Mouse (Mus musculus): ENCODE results near the gene Zcchc10.
"Not testable (repeated sequence)": the region's sequence is repeated elsewhere in the genome, so short reads cannot be mapped to it uniquely, and the experiment has no call there.

Gene Zcchc10

DNA sequence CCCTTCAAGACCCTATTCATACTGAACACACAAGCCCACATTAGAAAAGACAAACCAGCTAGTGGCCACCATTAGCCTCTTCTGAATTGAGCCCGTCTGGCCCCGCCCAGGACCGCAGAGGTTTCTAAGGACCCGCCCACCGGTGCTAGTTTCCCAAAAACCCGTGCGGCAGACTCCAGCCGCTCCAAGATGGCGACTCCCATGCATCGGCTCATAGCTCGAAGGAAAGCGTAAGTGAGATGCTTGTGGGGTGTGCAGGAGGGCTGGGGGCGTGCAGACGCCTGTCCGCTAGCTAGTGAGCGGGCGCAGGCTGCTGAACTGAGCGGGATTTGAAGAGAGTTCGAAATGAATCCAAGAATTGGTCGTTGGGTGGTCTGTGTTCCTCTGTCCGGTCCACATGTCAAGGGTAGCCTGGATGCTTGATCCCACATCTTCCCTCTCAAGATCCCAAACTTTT lies at the start of gene Zcchc10:
Gene Zcchc10, plus strand, starts transcription at position 168 of the 457 bp plus-strand sequence.
- DNase-seq: peak; percentile 93 to 95

DNA sequence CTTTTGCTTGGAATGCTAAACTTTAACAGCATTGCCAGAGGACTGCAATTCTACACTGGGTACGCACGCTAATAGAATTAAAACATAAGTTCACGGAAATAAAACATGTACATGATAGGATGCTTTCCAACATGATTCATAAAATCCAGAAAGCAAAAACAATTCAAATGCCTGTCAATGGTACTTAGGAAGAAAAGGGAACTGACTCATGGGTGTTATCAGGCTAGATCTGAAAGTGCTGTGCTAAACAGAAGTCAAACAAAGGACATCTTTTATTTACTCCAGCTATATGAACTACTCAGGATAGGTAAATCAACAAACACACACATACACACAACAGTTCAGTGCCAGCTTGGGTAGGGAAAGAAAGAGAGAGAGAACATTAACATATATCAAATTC lies 49.1 kb upstream of the Zcchc10 start:
- DNase-seq: no peak

DNA sequence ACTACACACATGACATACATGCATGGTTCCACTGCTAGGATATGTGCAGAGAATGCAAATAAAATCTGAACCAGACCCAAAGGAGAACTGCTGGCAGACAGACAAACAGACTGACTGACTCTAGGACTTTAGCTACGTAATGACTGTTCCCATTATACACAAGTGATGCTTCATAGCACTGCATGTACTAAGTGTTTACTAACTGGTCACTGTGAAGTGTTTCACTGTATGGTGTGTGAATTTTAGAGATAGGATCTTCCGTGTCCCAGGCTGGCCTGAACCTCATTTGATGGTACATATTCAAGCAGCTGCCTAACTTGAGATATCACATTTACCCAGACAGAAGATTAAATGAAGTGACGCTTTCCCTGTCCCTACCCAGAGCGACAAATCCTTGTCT lies 46.1 kb upstream of the Zcchc10 start:
- no peak for DNase-seq

DNA sequence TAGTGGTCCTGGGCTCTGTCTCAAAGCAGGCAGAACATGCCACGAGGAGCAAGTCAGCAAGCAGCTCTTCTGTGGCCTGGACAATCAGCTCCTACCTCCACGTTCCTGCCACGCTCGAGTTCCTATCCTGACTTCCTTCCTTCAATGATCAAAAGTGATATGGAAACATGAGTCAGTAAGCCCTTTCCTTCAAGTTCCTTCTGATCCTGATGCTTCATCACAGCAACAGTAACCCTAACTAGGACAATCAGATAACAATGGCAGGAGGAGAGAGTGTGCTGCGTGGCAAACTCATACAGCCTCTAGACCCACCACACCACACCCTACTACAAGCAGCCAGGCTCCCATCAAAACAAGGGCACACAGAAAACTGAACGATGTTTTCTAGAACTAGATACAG lies 38.6 kb upstream of the Zcchc10 start:
- DNase-seq: no peak

DNA sequence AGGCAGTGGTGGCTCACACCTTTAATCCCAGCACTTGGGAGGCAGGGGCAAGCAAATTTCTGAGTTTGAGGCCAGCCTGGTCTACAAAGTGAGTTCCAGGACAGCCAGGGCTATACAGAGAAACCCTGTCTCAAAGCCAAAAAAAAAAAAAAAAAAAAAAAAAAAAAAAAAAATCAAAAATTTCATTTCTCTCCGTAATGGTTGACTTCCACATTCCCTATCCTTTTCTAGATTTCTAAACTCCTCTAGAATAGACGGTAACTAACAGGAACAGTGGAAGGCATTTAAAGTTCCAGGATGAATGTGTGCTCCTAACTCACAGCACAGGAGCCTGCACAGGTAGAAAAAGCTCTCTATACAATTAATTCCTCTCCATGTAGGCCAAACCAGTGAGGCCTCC lies 34.3 kb upstream of the Zcchc10 start:
- DNase-seq: not testable (repeated sequence)

GRCm38 (mm10) chr11:53290871-53291270 lies 33.6 kb upstream of the Zcchc10 start:
- no peak for DNase-seq

- no peak for DNase-seq
These were observed 30.0 kb upstream of the Zcchc10 start for GRCm38 (mm10) chr11:53294441-53294840.

- no peak for DNase-seq
These were observed 27.6 kb upstream of the Zcchc10 start for GRCm38 (mm10) chr11:53296880-53297279.

DNA sequence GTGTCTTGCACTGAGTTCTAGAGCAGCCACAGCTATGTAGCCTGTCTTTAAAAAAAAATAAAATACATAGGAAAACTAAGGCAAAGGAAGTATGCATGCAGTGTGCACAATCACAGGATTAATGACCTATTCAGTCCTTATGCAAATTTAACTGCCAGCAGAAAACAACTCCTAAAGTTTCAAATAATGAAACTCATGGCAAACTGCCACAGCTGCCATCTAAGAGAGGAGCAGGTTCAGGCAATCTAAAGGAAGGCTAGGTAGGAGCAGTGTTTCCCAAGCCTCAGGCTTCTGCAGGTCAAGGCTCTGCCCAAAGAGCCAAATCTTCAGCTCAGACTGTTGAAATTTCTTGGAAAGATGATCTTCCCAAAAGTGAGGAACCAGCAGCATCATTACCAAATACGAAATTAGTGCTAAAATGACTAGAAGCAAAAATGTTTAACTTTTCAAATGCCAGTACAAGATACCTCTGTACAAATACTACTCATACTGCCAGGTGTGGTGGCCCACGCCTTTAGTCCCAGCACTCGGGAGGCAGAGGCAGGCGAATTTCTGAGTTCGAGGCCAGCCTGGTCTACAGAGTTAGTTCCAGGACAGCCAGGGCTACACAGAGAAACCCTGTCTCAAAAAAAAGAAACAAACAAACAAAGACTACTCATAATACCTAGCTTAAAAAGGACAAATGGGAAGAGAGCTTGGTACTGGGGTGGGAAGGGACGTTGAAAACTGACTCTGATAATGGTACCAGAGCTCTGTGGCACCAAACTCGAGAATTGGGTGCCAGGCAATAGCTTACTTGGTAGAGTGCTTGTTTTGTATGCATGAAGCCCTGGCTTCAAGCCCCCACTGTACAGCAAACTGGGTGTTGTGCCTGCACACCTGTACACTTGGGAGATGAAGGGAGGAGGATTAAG lies 26.3 kb upstream of the Zcchc10 start:
- DNase-seq: peak in 1 of 2 experiments; percentile 55

GRCm38 (mm10) chr11:53299551-53300329 lies 24.7 kb upstream of the Zcchc10 start:
- peak; percentile 88 to 90 for DNase-seq

GRCm38 (mm10) chr11:53300330-53301166 lies 23.9 kb upstream of the Zcchc10 start, which contains the start of gene Hspa4:
Gene Hspa4, minus strand, starts transcription at chr11:53300457.
- DNase-seq: peak; percentile 99

DNA sequence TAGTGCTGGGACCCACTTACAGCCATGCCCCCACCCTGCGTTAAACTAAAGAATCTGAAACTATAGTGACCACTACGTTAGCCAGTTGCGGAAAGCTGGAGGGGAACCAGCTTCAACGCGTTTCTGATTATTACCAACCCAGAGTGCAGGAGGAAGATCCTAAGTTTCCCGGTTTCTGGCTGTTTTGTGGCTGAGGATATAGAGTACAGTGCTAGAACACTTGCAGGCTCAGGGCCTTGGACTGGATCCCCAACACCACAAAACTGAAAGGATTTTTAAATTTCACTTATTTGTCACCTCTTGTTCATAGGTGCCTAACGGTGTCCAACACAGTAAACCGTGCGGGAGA lies 23.3 kb upstream of the Zcchc10 start:
- DNase-seq: no peak

DNA sequence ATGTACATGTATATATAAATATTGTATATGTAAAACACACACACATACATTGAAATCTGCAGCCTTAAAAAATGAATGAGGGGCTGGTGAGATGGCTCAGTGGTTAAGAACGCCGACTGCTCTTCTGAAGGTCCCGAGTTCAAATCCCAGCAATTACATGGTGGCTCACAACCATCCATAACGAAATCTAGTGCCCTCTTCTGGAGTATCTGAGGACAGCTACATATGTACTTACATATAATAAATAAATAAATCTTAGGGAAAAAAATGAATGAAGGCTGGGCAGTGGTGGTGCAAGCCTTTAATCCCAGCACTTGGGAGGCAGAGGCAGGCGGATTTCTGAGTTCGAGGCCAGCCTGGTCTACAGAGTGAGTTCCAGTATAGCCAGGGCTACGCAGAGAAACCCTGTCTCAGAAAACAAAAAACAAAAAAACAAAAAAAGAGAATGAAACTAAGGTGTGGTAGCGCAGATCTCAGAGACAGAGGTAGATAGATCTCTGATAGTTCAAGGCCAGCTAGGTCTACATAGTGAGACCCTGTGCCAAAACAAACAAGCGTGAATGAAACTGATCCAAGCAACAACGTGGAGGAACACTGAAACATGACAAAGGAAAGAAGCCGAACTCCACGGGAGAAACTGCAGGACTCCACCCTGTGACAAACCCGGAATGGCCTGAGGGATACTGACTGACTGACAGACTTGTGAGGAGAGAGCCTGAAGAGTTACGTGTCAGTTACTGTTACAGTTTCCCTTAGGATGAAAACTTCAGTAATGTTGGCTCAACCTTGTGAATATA lies 20.2 kb upstream of the Zcchc10 start:
- DNase-seq: no peak

GRCm38 (mm10) chr11:53306965-53307364 lies 17.5 kb upstream of the Zcchc10 start:
- no peak for DNase-seq

GRCm38 (mm10) chr11:53307558-53308065 lies 16.9 kb upstream of the Zcchc10 start:
- peak; percentile 66 to 74 for DNase-seq

- DNase-seq: peak; percentile 49 to 68
These were observed 16.1 kb upstream of the Zcchc10 start for GRCm38 (mm10) chr11:53308251-53308864.

GRCm38 (mm10) chr11:53308884-53309310 lies 15.6 kb upstream of the Zcchc10 start:
- peak; percentile 82 to 84 for DNase-seq

DNA sequence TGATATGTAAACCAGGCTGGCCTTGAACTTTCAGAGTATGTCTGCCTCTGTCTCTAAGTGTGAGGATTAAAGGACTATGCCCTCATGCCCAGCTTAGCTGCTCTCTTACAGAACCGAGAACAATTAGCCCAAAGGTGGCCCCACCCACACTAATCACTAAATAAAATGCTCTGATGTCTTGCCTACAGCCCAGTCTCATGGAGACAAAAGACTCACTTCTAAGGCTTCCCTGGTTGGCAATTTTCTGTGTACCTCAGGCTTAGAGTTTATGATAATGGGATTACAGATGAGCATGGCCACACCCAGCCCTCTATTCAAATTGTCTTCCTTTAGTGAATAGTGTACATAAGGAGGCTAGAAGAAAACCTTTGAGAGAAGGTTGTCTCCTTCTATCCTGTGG lies 13.1 kb upstream of the Zcchc10 start:
- DNase-seq: no peak

DNA sequence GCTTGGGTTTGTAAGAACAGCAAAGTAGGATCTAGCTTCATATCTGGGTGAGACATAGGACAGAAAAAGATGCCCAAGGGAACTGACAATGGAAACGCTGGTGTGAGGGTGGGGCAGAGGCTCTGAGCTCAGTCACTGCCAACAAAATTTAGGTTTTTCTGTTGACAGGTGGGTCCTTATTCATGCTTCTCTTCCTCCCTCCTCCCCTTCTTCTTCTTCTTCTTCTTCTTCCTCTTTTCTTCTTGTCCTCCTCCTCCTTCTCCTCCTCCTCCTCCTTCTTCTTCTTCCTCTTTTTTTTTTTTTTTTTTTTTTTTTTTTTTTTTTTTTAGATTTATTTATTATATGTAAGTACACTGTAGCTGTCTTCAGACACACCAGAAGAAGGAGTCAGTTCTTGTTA lies 11.7 kb upstream of the Zcchc10 start:
- not testable (repeated sequence) for DNase-seq

DNA sequence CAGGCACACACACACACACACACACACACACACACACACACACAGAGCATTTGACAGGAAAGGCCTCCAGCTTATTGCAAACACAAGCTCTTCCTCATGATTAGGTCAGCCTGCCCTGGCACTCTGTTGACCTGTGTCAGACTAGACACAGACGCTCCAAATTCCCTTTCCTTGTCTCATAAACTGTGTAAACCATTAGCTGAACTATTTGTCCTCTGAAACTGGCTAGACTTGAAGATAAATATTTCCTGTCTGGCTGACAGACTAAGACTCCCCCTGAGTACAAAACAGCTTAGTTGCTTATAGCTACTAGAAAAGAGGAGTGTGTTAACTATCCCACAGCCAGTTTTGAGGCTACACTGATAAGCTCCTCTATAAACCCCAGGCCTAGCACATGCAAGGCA lies 9.7 kb upstream of the Zcchc10 start:
- DNase-seq: peak; percentile 49 to 73

GRCm38 (mm10) chr11:53316996-53317395 lies 7.5 kb upstream of the Zcchc10 start:
- no peak for DNase-seq
